Mouse (Mus musculus) right cerebral cortex, postnatal 36 days (tissue): ENCODE measurements around the gene Vps72.
"Not testable (repeated sequence)": the region's sequence is repeated elsewhere in the genome, so short reads cannot be mapped to it uniquely, and the experiment has no call there.

Experiments used
- DNase-seq, 2 experiments: peaks; one replicate each; pipeline ENCODE4 v3.0.0; 2022; ENCODE audit warnings: low spot score in 2 of 2, mixed read lengths in 1 of 2

Vps72 gene

GRCm38 (mm10) chr3:95133680-95134101, 22.9 kb downstream of the Vps72 start, which contains the start of the genes Scnm1 and Lysmd1:
Scnm1 (minus strand) TSS chr3:95134011.
Lysmd1 (plus strand) TSS chr3:95134088.
- DNase-seq = peak; percentile 92 to 93

DNA sequence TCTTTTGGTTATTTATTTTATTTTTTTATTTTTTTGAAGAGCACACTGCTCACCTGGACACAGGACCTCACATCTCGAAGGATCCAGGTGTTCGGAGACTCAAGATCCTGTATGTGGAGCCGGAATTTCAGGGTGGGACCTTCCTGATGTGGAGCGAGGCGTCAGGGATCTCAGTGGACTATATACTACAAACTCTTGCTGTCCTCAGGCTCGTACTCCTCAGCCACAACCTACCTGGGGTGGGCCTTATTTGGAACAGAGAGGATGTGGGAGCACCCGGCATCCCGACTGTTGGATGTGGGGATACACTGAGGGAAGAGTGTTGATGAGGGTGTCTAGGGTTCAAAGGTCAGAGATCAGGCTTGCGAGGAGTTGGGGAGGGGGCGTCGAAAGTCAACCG, 23.3 kb downstream of the Vps72 start:
- DNase-seq = not testable (repeated sequence)

DNA sequence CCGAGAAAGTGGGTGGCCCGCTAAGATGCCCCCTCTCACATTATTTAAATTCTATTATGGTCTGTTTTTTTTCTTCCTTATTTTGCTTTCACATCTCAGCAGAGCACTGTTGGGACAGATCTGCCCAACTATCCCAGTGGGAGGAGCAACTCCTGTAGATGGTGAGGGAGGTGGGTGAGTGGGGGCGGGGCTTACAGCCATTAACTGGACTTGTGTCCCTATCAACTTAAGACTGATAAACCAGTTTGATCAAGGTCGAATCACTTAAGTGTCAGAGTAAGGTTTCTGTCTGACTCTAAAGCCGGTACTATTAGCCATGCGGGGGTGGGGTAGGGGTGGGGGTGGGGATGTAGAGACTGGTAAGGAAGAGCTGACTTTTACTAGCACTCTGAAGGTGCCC, 24.2 kb downstream of the Vps72 start:
- DNase-seq = peak in 1 of 2 experiments; percentile 46

DNA sequence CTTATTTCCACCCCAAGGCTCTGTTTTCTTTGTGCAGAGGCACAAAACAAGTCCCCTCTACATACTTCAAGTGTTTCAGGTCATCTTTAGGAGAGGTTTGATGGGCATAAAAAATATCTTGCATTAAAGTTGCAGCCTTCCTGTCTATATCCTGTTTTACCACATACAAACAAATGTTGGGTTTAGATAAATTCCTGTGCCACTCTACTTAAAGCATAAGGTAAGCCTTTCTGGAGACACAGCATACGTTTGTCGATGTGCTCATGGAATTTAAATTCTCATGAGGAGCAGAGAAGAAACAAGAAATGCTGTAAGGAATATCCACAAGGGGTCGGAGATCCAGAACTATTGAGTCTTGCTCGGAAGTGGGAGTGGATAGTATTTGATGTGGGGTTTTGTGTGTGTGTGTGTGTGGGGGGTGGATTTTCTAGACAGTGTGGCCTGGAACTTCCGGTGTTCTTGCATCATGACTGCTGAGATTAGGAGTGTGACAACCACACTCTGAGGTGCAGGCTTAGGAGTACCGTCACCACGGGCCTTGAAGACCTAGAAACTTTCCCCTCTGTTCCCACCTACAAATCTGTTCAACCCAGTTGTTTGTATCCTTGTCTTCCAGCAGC, 24.7 kb downstream of the Vps72 start:
- DNase-seq = no peak

DNA sequence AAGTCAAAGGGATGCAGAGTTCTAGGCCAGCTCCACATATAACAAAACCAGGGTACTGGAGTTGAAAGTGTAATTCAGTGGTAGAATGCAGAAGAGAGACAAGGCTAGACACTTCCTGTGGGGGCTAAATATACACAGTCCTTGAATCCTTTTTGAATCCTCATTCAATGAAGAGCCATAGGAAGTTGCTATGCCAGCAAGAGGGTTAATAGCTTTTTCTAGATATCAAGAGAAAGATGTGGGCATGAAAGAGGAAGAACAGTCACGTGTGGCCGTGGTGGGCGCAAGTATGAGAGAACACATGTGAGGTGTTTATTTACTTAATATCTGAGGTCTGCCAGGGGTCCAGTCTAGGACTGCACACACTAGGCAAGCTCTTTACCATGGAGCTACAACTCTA, 25.5 kb downstream of the Vps72 start:
- DNase-seq = no peak

DNA sequence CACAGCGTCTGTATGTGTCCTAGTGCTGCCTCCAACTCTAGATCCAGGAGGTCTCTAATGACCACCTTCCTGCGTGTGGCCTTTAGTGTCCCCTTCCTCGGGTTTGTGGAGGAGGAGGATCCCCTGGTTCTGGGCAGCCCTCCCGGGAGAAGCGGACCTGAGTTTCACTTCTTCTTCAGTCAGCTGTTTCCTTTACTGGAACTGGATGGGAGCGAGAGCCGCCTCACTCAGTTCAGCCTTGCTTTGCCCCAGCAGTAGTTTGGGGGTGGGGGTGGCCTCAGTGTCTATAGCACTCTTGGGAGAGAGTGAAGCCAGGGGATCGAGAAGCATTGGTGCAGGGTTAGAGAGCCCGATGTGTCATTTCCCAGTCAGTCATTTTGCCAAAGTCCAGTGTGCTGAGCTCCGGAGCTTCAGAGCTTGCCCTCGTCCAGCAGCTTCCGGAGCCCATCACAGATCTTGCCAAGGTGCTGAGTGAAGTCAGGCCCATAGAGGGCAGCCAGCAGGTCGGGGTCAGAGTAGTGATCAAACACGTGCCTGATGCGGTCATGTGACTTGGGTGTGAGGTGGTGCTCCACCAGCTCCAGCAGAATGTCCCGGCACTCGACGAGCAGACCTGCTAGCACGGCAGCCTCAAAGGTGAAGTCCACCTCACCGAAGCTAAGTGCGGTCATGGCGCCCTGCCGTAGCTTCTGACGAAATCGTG, 28.9 kb downstream of the Vps72 start:
- DNase-seq = no peak

- no peak for DNase-seq
Observed at GRCm38 (mm10) chr3:95140289-95140595, 29.4 kb downstream of the Vps72 start.

DNA sequence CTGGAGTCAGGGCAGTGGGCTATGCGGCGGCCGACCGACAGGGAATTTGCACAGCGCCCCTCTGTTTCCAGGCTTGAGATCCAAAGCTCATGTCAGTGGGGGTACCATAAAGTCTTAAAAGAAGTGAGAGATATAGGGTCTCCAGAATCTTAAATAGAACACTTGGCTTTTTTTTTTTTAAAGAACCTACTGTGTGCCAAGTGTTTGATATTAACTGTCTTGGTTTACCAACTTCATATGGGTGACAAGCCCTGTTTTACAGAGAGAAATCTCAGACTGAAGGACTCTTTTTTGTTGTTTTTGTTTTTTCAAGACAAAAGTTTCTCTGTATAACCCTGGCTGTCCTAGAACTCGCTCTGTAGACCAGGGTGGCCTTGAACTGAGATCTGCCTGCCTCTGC, 30.0 kb downstream of the Vps72 start:
- DNase-seq = no peak

DNA sequence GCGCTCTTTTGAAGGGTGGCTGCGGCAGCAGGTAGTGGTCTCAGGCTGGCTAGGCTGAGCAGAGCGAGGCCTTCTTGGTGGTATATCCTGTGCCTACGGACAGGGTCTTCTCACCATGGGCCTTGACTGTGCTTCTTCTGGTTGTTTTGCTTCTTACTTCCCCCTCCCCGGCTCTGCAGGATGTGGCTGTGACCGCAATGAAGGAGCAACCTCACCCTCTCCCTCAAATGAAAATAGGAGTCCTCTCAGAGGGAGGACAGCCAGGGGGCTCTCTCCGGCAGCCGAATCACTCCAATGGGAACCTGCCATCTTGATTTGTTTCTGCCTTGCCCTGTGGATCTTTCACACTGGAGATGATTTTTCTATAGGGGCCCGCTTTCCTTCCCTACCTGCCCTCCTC, 30.7 kb downstream of the Vps72 start:
- DNase-seq = no peak

DNA sequence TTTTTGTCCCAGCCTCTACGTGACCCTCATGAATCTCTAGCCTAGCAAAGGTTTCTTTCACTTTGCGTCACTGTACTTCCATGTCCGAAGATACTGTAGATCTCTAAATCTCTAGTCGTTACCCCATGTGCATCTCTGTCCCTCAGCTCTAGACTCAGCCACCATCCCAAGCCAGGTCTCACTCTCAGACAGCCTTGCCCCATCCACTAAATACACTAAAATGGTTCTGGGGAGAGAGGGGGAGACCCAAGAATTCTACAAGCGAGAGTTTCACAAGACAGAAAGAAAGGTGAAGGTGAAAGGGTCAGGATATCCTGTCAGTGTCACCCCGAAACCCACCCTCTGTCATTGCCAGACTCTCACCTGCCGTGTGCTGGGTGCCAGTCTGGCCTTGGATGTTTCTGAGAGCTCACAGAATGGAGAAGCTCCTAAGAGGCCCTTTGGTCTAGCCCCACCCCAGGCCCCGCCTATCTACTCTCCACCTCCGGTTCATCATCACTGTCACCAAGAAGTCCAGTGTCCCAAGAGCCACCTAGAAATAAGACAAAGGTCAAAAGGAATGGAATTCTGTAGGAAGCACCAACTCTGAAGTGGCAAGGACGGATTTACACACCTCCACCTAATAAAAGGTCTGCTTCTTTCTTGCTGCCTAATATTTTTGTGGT, 31.3 kb downstream of the Vps72 start, which contains the start of gene Tnfaip8l2:
TSS of gene Tnfaip8l2 (minus strand) at position 409 of the 665 bp plus-strand sequence.
- DNase-seq = no peak

- peak; percentile 56 to 70 for DNase-seq
Observed at GRCm38 (mm10) chr3:95142617-95143011, 31.8 kb downstream of the Vps72 start.

DNA sequence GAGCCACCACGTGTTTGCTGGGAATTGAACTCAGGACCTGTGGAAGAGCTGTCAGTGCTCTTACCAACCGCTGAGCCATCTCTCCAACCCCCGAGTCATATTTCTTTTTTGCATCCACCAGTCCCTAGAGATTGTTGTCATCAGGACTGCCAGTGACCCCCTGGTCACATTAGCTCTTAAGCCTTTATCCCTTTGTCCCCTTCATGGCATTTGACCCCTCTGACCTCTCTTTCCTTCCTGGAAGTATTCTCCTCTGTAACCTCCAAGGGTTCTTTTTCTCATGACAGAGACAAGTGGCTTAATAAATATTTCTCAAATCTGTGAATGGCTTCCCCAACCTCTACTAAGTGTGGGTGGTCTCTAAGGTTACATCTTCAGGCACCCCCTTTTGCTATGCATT, 37.1 kb downstream of the Vps72 start:
- no peak for DNase-seq

GRCm38 (mm10) chr3:95153874-95154273, 43.1 kb downstream of the Vps72 start:
- DNase-seq = no peak

GRCm38 (mm10) chr3:95159511-95159986, 48.7 kb downstream of the Vps72 start:
- no peak for DNase-seq

GRCm38 (mm10) chr3:95159987-95160963, 49.5 kb downstream of the Vps72 start, which contains the start of gene Sema6c:
Sema6c (plus strand) TSS chr3:95160457.
- DNase-seq = peak; percentile 78 to 84

- no peak for DNase-seq
Observed at GRCm38 (mm10) chr3:95161041-95161551, 50.3 kb downstream of the Vps72 start.

DNA sequence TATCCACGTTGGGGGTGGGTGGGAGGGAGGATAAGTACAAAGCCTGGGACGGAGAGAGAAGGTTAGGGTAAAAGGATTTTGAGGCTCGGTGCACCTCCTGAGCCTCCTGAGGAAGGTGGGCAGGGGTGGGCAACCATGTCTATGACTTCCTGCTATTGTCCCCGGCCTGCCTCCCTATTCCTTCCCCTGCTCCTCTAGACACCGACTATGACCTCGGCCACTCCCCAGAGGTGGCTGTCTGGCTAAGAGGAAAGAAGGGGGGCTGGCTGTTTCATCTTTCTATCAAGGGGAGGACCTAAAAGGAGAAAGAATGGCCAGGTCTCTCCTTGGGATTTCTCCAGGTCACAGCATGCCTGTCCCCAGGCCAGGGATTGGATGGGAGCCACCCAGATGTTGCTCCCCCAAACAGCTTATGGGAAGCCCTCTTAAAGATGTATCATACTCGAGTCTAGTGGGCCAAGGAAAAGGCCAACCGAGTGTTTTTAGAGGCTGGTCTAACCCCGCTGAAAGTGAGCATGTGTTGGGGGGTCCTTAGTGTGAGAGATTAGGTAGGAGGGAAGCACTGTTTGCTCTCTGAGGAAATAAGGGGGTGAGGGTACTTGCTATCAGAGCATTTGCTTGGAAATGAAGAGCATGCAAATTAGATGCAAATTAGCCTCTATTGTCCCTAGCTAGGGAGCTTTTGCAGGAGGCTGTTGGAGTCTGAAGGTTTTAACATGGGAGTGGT, 51.0 kb downstream of the Vps72 start:
- DNase-seq = no peak

GRCm38 (mm10) chr3:95162345-95162628, 51.5 kb downstream of the Vps72 start:
- no peak for DNase-seq

DNA sequence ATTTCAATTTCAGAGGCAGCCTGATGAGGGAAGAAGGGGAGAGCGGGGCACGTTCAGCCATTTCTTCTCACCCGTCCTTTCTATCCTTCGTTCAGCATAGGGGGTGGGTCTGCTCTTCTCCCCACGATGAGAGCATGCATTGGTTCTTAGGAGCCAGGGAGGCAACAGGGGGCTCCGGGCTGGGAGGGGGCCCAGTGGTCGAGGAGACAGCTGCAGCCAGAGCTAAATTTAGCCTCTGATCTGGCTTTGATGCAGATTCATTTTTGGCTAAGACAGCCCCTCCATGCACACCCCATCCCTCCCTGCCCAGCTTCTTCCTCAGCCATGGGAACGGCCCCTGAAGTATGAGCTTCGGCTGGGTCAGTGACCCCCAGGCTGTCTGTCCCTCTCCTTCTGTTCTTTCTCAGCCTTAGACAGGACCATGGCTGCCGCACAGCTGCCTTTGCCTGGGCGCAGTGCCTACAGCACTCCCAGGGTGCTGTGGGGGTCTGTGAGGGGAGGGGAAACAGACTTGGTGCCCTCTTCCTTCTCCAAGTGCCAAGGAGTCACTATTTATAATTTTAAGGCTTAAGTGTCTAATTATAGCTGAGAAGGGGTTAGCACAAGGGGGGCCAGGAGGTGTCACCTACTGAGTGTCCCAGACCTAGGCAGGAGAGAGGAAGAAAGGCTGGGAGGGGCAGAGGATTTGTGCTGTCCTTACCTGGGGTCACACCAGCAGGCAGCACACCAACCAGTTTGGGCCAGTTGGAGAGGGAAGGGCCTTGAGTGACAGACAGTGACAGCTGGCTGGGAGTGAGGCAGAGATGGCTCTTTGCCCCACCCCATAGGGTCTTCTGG, 52.8 kb downstream of the Vps72 start:
- DNase-seq = no peak

DNA sequence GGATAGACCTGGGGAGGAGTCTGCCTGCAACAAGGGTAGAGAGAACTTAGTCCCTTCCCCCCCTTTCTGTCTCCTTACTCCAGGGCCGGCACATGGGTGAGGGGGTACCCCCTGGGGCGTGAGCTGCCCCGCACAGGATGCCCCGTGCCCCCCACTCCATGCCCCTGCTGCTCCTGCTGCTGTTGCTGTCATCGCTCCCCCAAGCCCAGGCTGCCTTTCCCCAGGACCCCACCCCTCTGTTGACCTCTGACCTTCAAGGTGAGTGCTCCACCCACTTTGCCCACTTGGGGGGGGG, 53.4 kb downstream of the Vps72 start:
- DNase-seq = no peak
